Comparison of ENCODE assay signal across 26 mouse cellular contexts in genomic region chr11:61443807-61444206, GRCm38 (mm10). TPM values are rescaled to one million over a fixed set of nuclear protein-coding genes. Genes with fewer than 3 reads are reported as not detected.
"Had no signal": no experiment of that assay in that cellular context is flagged by ENCODE, and none has a peak within 500 bp of the region (broad histone marks: within the 10 kb centered on the region; RNA-seq: fewer than 3 reads in every experiment).

No protein-coding gene starts in this region.

- ATAC-seq: hindbrain, embryonic 16.5 days; inflammation-experienced regulatory T-cells, adult 6 months; intestine, embryonic 15.5 days; intestine, postnatal 0 days; liver, postnatal 0 days had no signal

- H3K4me3 ChIP-seq: heart, embryonic 10.5 days; heart, embryonic 12.5 days; hindbrain, embryonic 10.5 days; hindbrain, embryonic 12.5 days; intestine, embryonic 15.5 days; limb, embryonic 10.5 days; limb, embryonic 12.5 days; liver, embryonic 13.5 days; liver, embryonic 15.5 days had no signal

- DNase-seq: gastrocnemius, postnatal 14 days; gastrocnemius, postnatal 36 days; heart, adult 18-20 months; heart, postnatal 10 days; heart, postnatal 4 days; kidney, adult 18-20 months; kidney, adult 8-10 months; kidney, postnatal 10 days; kidney, postnatal 25 days; kidney, postnatal 4 days; liver; liver, embryonic 13.5 days; liver, postnatal 0 days had no signal

- H3K27ac ChIP-seq: heart, embryonic 10.5 days; hindbrain, embryonic 10.5 days; hindbrain, embryonic 12.5 days; hindbrain, embryonic 14.5 days; intestine, embryonic 15.5 days; limb, embryonic 10.5 days; limb, embryonic 12.5 days; liver, embryonic 13.5 days; liver, embryonic 15.5 days had no signal

RNA-seq across cellular contexts. Expression of gene Rnf112, which starts 10.1 kb away (rescaled TPM):
- total RNA-seq: gastrocnemius, adult 18-20 months had no signal
